Mouse (Mus musculus) Patski (cell line): ENCODE measurements around the gene Gm44596. TPM values are rescaled to one million over a fixed set of nuclear protein-coding genes. Genes with fewer than 3 reads are reported as not detected.

ENCODE experiments used
- ATAC-seq: fragments of 100-300 bp; one replicate; pipeline ENCODE4 v1.8.0; 2021
- CTCF ChIA-PET: fragments of 350-600 bp; sonication (Branson Sonifier 250); formaldehyde crosslinking; loops from one replicate; lab custom pipeline; 2022; ENCODE audit warnings: inconsistent platforms; lab: Charles Lee
- POLR2A ChIA-PET: fragments of 350-600 bp; sonication (Branson Sonifier 250); formaldehyde crosslinking; loops from one replicate; lab custom pipeline; 2022; ENCODE audit warnings: antibody characterized with exemption, inconsistent platforms; lab: Charles Lee
- DNase-seq: peaks from one replicate; pipeline ENCODE4 v3.0.0-alpha.2; 2011; ENCODE audit warnings: low read depth, low spot score
- H3K27me3 ChIP-seq: fragments of 371-371 bp; one replicate; pipeline ENCODE4 v1.5.1; 2021
- CTCF ChIP-seq: fragments of 100-300 bp; IDR thresholded peaks from one replicate; pipeline ENCODE4 v1.5.1; 2021
- in situ Hi-C: fragments of 300-500 bp; cut with MboI; formaldehyde crosslinking; loops from 3 replicates; pipeline ENCODE4 v1.11.1; 2018; ENCODE audit warnings: low pct_unique_long_range_greater_than_20kb, mixed read lengths
- polyA plus RNA-seq: library from polyadenylated mRNA; unstranded; gene quantifications from one replicate; pipeline ENCODE4 v1.2.3, GENCODE M21; 2021

The Gm44596 gene
- polyA plus RNA-seq, 1 experiment from 2014 or later: not detected

DNA sequence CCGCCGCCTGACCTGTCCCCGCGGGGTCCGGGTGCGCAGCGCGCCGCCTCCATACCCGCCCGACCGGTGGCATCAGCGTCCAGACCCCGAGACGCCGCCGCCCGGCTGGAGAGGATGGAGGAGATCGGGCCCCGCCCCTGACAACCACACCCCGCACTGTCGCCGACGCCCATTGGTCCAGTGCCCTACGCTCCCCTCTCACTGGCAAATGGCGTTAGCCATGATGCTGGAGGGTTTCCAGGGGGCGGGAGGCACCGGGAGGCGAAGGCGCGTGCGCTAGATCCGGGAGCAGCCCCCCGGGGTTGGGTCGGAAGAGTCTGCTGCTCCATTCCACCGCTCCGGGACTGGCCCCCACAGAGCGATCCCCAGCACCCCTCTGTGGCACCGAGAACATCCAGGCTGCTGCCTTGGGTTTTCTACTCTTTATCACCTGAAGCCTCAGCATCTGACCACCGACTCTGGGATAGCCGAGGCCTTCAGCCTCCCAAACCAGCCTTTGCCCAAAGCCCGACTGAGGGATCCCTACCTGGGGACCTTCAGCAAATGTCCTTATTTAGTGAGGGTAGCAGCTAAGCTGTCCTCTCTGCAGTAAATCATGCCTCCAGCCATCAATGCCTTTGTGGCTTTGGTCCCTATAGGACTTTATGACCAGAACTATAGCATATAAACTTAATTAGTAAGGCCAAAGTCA is 19.4 kb upstream of the Gm44596 start, which contains the start of gene Tulp3:
TSS of gene Tulp3 (minus strand) at position 126 of the 691 bp plus-strand sequence.
- ATAC-seq (peak; percentile 97), DNase-seq (no peak)
- CTCF ChIA-PET: interaction anchor here (1.0 to 1.3 kb wide), 5 partner anchors 10 to 55 kb away, joined by 3 to 4 read pairs (median 4); no protein-coding TSS in a partner anchor
- in situ Hi-C loops: loop anchor here (5.0 kb wide), 1 partner anchor 39 kb away; no protein-coding TSS in a partner anchor
- POLR2A ChIA-PET: interaction anchor here (0.6 to 0.7 kb wide), 2 partner anchors 117 to 124 kb away, joined by 3 read pairs; no protein-coding TSS in a partner anchor
- H3K27me3 ChIP-seq: no peaks in the 10 kb centered on the region
- no peak for TF ChIP-seq CTCF

DNA sequence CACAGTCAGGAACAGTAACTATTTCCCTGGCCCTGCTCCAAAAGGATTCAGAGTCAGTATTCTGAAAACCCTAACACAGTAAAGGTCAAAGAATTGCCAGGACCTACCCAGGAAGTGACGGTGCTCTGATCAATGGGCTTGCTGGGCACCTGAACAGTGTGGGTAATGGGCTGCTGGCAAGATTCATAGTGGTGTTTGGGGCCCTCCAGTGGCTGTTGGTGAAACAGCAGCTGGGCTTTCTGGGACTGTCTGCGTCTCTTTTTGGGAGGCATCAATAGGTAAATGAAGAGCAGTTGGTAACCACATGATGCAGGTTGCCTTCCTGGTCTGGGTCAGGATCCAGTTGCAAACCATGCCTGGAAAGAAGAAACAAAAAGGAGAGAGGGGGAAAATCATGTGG is 16.3 kb upstream of the Gm44596 start:
- ATAC-seq: no peak
- DNase-seq: no peak
- CTCF ChIA-PET: interaction anchor here (1.0 to 3.1 kb wide), 13 partner anchors 9 to 127 kb away, joined by 3 to 9 read pairs (median 3); no protein-coding TSS in a partner anchor
- TF ChIP-seq CTCF: no peak
- no peaks in the 10 kb centered on the region for H3K27me3 ChIP-seq
- in situ Hi-C loops: loop anchor here (5.0 kb wide), 1 partner anchor 42 kb away; no protein-coding TSS in a partner anchor
- POLR2A ChIA-PET: interaction anchor here (0.6 to 1.1 kb wide), 2 partner anchors 21 to 39 kb away, joined by 4 to 8 read pairs; no protein-coding TSS in a partner anchor

DNA sequence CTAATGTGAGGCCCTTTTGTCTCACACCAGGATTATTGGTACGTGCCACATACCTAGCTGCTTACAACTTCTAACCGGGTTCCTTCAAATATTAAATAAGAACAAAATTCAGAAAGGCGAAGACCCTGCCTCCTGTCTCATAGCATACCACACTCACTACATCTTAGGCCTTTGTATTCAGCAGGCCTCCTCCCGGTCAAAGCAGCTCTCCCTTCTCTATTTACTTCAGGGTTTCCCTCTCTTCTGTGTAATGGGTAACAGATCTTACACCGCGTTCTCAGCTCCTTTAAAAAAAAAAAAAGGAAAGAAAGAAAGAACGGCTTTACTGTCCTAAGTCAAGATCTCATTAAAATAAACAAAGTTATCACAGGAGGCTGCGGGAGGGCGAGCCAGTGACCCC is 13.4 kb upstream of the Gm44596 start:
- in situ Hi-C loops: loop anchor here (5.0 kb wide), 1 partner anchor 50 kb away; no protein-coding TSS in a partner anchor
- no peak for DNase-seq
- no peak for TF ChIP-seq CTCF
- ChIA-PET POLR2A (interaction anchor here (0.6 to 1.1 kb wide), 3 partner anchors 27 to 62 kb away, joined by 3 to 5 read pairs (median 4); no protein-coding TSS in a partner anchor), CTCF (interaction anchor here (1.4 to 3.1 kb wide), 3 partner anchors 25 to 49 kb away, joined by 4 to 8 read pairs (median 7); no protein-coding TSS in a partner anchor)
- peak; percentile 1 for ATAC-seq
- no peaks in the 10 kb centered on the region for H3K27me3 ChIP-seq

DNA sequence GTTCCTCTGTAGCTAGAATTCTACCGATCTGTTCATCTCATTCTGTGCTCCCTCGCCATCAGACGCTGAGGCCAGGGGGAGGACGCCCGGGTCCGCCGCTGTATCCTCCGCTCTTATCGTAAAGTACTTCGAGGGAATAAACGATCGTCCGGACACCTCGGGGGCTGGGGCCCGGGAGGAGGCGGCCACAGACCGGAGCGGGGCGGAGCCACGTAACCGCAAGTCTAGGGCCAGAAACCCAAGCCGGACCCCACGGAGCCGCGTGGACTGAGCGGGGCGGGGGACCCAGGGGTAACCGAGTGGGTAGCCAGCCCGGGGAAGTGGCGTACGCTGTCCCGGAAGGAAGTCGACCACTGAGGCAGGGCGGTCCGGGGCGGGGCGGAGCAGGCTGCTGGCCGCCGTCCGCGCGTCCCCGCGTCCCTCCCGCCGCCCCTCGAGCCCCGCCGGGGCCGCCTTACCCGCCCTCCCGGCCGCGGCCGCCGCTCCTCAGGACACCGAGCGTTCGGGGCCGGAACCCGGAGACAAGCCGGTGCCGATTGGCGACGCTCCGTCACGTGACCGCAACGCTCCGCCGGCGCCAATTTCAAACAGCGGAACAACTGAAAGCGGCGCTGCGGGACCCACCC is 12.8 kb upstream of the Gm44596 start, which contains the start of the genes Rhno1 and Foxm1:
TSS of gene Rhno1 (minus strand) at position 531 of the 626 bp plus-strand sequence.
TSS of gene Foxm1 (plus strand) at position 587 of the 626 bp plus-strand sequence.
- ChIA-PET POLR2A (no interaction called here), CTCF (interaction anchor here (1.4 to 2.1 kb wide), 2 partner anchors 28 to 49 kb away, joined by 4 to 7 read pairs; no protein-coding TSS in a partner anchor)
- no peak for TF ChIP-seq CTCF
- DNase-seq (no peak), ATAC-seq (peak; percentile 83)
- H3K27me3 ChIP-seq: no peaks in the 10 kb centered on the region
- in situ Hi-C loops: loop anchor here (5.0 kb wide), 1 partner anchor 50 kb away; no protein-coding TSS in a partner anchor

DNA sequence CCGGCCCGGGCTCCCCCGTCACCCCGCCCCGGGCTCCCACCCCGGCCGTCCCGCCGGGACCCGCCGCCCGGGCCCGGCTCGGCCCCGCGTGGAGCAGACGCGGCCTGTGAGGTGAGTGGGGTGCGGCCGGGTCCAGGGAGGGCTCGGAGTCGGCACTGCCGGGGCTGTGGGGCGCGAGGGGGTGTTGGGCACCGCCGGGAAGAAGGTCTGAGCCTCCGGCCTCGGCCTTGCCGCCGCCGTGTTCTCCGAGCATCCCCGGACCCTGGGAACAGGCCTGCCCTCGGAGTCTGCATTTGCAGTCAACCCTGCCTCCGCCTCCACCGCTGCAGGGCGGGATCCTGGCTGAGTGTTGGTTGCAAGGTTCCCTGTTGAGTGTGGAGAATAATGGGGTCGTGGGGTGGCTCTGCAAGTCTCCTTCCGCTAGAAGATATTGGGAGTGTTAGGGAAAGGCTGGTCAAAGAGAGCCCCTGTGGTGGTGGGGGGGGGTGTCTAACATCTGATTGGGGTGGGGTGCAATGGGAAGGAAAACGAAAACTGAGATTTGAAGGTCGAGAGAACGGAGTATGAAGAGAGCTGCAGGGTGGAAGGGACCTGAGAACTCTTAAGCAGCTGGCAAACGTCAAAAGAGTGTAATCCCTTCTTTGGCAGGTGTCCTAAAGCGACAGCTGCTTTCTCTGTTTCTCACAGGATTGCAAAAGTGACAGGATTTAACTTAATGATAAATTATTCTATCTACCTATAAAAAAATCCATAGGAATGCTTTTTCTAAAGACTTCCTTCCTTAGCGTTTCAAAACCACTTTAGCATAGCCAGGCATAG is 12.1 kb upstream of the Gm44596 start:
- ChIA-PET CTCF (interaction anchor here (1.1 to 3.4 kb wide), 3 partner anchors 11 to 163 kb away, joined by 3 to 18 read pairs (median 4); partner anchors contain the start of genes Gm44596 and Tex52), POLR2A (no interaction called here)
- DNase-seq: no peak
- in situ Hi-C loops: loop anchor here (5.0 kb wide), 1 partner anchor 49 kb away; no protein-coding TSS in a partner anchor
- ATAC-seq: peak; percentile 28
- no peaks in the 10 kb centered on the region for H3K27me3 ChIP-seq
- no peak for TF ChIP-seq CTCF

DNA sequence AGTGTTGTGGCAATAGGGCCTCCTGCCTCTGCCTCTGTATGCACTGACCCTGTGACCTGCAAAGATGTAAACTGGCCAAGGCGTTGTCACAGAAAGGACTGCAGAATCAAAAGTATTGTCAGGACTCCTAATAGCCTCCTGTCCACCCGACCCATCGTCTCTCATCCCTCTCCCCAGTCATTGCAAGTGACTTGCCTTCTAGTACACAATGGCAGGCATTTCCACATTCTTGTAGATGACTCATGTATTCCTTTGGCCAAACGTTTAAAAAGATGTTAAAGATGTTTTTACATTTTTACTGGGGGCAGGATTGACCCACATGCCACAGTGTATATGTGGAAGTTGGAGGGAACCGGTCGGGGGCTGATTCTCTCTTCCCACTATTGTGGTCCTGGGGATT is 10.6 kb upstream of the Gm44596 start:
- H3K27me3 ChIP-seq: no peaks in the 10 kb centered on the region
- DNase-seq (no peak), ATAC-seq (no peak)
- ChIA-PET CTCF (interaction anchor here (0.7 to 3.4 kb wide), 3 partner anchors 26 to 95 kb away, joined by 3 to 18 read pairs (median 3); no protein-coding TSS in a partner anchor), POLR2A (no interaction called here)
- no peak for TF ChIP-seq CTCF
- in situ Hi-C loops: loop anchor here (5.0 kb wide), 1 partner anchor 48 kb away; no protein-coding TSS in a partner anchor

DNA sequence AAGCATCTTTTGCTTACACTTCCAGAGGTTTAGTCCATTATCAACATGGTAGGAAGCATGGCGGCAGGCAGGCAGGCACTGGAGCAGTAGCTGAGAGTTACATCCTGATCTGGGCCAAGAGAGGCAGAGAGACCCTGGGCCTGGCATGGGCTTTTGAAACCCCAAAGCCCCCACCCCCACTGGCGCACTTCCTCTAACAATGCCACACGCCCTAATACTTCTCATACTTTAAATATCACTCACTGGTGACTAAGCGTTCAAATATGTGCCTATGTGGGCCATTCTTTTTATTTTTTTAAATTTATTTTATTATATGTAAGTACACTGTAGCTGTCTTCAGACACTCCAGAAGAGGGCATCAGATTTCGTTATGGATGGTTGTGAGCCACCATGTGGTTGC is 8.8 kb upstream of the Gm44596 start:
- H3K27me3 ChIP-seq: no peaks in the 10 kb centered on the region
- ATAC-seq (no peak), DNase-seq (no peak)
- no peak for TF ChIP-seq CTCF
- in situ Hi-C loops: no loop called here
- ChIA-PET POLR2A (no interaction called here), CTCF (interaction anchor here (1.2 to 3.4 kb wide), 2 partner anchors 29 to 45 kb away, joined by 3 to 18 read pairs; no protein-coding TSS in a partner anchor)

DNA sequence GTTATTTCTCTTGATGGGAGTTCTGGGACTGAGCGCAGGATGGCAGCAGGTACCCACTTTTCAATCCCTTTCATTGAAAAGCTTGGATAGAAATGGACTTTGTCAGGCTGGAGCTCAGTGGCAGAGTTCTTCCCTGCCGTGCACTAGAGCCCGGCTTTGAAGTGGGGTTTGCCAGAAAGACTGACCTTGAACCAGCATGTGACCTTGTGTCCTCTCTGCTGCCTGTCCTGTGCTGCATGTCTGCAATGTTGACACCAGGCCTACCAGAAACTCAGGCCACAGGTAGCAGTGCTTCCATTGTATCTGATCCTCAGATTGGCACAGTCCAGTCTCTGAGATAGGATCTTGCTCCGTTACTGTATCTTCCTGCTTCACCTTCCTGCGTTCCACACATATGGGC is 5.3 kb upstream of the Gm44596 start:
- DNase-seq (no peak), ATAC-seq (no peak)
- ChIA-PET POLR2A (no interaction called here), CTCF (no interaction called here)
- H3K27me3 ChIP-seq: no peaks in the 10 kb centered on the region
- no peak for TF ChIP-seq CTCF
- in situ Hi-C loops: no loop called here

DNA sequence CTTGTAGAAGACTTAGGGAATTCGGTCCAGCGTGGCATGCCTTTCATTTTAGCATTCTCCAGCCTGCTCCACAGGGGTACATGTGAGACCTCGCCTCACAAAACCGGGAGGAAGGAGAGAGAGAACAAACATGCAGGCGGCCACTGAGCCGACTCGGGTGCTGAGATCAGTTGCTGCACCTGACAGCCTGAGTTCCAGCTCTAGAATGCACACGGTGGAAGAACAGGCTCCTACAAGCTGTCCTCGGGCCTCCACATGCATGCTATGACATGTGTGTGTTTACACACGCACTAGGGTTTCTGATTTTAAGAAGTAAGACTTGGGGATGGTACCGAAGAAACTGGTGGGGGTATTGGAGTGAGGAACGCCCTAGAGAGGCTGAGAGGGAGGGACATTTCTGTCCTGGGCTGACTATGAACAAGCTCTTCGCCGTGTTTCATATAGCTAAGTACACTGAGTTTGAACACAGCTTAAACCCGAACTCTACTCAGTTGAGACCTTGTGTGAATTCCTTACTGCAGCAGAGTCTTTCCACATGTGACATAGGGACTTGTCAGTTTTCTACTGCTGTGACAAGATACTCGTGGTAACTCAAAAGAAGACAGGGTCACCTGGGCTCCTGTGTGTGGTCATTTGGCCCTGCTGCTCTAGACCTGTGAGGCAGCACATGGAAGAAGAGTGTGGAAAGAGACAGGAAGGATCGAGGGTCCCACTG is 1.2 kb downstream of the Gm44596 start:
- ATAC-seq (no peak), DNase-seq (no peak)
- in situ Hi-C loops: no loop called here
- ChIA-PET POLR2A (interaction anchor here (0.6 to 0.7 kb wide), 2 partner anchors 16 to 17 kb away, joined by 3 to 5 read pairs; no protein-coding TSS in a partner anchor), CTCF (interaction anchor here (1.0 kb wide), 1 partner anchor 35 kb away, joined by 3 read pairs; no protein-coding TSS in a partner anchor)
- H3K27me3 ChIP-seq: no peaks in the 10 kb centered on the region
- no peak for TF ChIP-seq CTCF
